Mouse (Mus musculus) right cerebral cortex, postnatal 10 days (tissue): Measurements from ENCODE around the gene Asxl2.
"Not testable (repeated sequence)": the region's sequence is repeated elsewhere in the genome, so short reads cannot be mapped to it uniquely, and the experiment has no call there.

ENCODE experiments used
- DNase-seq, 2 experiments: peaks; one replicate each; pipeline ENCODE4 v3.0.0; 2021; ENCODE audit warnings: low spot score in 2 of 2

Asxl2 gene

DNA sequence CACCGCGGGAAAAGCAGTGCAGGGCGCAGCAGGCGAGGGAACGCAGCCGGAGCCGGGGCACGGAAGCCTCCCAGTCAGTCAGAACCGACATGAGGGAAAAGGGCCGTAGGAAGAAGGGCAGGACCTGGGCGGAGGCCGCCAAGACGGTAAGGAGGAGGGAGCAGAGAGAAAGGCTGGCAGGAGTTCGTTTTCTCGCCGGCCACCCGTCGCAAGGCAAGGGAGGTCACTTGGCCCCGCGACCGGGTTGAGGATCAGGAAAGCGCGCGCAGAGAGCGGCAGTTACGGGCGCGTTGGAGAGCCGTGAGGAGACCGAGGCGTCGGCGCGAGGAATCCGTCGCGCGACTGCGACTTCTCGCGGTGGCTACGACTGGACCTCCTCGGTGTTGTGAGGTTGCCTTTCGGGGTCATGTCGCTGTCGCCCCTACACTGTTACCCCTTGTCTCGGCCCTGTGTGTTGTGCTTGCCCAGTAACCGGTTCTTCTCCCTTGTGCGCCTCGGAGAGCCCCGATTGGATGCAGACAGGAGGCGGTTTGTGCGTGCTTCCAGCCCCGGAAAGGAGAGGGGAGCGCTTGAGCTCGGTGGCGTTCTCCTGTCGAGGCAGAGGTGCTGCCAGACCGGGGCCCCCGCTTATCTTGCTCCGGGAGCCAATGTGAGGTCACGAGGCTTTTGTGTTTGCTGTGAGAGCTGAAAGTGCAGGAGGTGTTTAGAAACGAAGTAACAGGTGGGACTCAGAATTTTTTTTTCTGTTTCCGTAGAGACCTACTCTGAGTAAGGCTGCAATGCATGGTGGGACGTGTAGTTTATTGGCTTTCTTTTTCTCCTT, 621 bp downstream of the Asxl2 start:
- peak; percentile 82 to 86 for DNase-seq

- peak in 1 of 2 experiments; percentile 31 for DNase-seq
Observed at GRCm38 (mm10) chr12:3427891-3428775, 1.5 kb downstream of the Asxl2 start.

DNA sequence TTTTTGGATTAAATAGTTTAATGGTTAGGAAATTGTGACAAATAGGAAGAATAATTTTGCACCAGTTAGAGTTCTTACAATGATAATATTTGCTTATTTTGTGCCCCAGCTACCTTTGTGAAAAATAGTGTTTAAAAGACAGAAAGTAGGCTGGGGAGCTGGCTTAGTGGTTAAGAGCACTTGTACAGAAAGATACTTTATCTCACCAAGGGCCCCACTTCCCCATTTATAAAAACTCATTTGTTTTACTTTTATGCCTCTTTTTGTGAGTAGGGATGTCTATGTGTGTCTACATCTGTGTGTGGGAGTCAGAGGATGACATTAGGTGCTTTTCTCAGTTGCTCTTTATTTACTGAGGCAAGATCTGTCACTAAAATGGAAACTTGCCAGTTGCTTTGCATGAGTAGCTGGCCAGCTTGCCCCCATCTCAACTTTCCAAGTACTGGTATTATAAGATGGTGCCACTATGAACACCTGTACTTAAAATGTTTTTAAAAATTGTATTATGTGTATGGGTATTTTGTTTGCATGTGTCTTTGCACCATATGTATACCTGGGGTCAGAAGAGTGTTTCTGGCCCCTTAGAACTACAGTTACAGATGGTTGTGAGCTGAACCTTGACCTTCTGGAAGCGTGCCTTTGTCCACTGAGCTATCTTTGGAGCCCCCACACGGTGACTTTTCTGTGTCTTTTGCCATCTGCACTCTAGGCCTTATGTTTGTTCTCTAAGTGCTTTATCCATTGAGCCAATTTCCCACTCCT, 3.2 kb downstream of the Asxl2 start:
- DNase-seq, result peak in 1 of 2 experiments; percentile 32

GRCm38 (mm10) chr12:3430443-3430753, 3.7 kb downstream of the Asxl2 start:
- no peak for DNase-seq

- no peak for DNase-seq
Observed at GRCm38 (mm10) chr12:3430985-3431384, 4.3 kb downstream of the Asxl2 start.

GRCm38 (mm10) chr12:3433736-3434135, 7.1 kb downstream of the Asxl2 start:
- no peak for DNase-seq

- DNase-seq, result no peak
Observed at GRCm38 (mm10) chr12:3436446-3436845, 9.8 kb downstream of the Asxl2 start.

GRCm38 (mm10) chr12:3437815-3438214, 11.2 kb downstream of the Asxl2 start:
- no peak for DNase-seq

DNA sequence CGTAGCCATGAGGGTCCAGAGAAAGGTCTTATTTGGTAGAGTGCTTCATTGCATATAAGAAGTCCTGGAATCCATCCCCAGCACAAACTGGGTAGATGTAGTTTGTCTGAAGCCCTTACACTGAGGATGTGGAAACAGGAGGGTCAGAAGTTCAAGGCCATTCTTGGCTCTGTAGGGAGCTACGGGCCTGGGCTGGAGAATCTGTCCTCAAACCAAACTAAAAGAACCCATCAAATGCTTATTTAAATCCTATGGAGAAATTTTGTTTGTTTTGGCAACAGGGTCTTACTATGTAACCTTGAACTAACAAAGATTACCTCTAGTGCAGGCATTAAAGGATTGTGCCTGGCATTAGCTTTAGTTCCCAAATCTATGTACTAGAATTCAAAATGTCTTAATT, 14.3 kb downstream of the Asxl2 start:
- DNase-seq, result no peak

- no peak for DNase-seq
Observed at GRCm38 (mm10) chr12:3441361-3441760, 14.7 kb downstream of the Asxl2 start.

DNA sequence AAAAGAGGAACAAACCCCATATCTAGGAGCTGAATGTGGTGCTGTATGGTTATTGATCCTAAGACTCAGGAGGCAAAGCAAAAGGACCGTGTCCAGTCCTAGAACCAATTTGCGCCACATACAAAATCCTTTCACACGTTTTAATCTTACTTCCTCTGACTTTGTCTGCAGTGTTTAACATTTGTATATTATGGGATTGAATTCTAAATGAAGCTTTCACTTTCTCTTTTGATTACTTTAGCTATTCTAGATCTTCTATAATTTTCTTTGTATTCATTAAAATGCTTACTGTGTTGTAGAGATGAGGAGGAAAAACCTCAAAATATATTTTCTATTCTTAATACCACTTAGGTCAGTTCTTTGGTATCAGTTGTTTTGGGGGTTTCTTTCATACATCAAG, 26.9 kb downstream of the Asxl2 start:
- no peak for DNase-seq

- no peak for DNase-seq
Observed at GRCm38 (mm10) chr12:3463087-3463486, 36.4 kb downstream of the Asxl2 start.

GRCm38 (mm10) chr12:3499662-3500061, 73.0 kb downstream of the Asxl2 start:
- DNase-seq, result no peak

DNA sequence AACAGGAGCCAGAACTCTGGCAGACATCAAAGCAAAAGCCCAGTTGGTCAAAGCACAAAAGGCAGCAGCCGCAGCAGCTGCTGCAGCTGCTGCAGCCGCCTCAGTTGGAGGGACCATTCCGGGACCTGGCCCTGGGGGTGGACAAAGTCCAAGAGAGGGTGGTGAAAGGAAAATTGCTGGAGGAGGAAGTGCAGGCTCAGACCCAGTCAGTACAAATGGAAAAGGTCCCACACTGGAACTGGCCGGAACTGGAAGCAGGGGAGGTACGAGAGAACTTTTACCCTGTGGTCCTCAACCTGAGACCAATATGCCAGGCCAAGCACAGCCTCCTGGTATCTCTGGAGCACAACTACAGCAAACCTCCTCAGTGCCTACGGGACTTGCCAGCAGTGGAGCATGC, 73.4 kb downstream of the Asxl2 start:
- no peak for DNase-seq

- DNase-seq, result no peak
Observed at GRCm38 (mm10) chr12:3518665-3519297, 92.1 kb downstream of the Asxl2 start.

- DNase-seq, result not testable (repeated sequence)
Observed at GRCm38 (mm10) chr12:3521806-3522205, 95.1 kb downstream of the Asxl2 start.

GRCm38 (mm10) chr12:3525536-3525935, 98.9 kb downstream of the Asxl2 start:
- no peak for DNase-seq

DNA sequence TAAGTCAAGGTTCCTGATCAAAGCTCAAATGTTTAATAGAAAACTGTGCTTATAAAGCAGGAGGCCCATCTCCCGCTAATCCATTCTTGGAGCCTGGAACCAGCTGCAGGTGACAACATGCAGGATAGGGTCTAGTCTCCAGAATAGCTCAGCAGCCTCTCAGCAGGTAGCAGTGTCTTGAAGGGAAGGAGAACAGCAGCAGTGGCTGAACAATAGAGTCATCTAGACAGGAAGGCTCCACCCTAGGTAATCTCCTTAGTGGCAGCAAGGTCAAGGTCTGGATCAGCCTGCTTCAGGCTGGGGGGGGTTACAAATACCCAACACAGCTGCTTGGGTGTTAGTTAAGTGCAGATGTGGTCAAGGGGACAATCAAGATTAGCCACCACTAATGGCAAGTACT, 108.8 kb downstream of the Asxl2 start:
- not testable (repeated sequence) for DNase-seq

- peak; percentile 66 to 76 for DNase-seq
Observed at GRCm38 (mm10) chr12:3537616-3538015, 111.0 kb downstream of the Asxl2 start.

GRCm38 (mm10) chr12:3538036-3538435, 111.4 kb downstream of the Asxl2 start:
- no peak for DNase-seq

- no peak for DNase-seq
Observed at GRCm38 (mm10) chr12:3539605-3540004, 112.9 kb downstream of the Asxl2 start.

DNA sequence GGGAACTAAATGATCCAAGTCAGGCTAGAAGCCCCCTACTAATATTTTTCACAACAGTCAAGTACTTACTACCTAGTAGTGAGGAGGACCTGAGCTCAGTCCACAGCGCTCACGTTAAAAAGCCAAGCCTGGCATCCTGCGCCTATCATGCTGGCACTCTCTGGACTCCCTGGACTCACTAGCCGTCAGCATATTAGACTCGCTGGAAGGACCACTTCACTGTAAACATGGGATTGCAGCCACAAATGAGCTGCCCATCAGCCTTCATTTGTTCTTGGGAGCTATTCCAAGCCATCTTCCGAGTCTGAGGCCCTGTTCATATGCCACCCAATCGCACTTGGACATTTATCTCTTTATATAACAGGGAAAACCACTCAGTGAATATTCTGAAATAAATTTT, 114.2 kb downstream of the Asxl2 start:
- no peak for DNase-seq
